Mouse (Mus musculus): ENCODE measurements at regions not wholly inside any gene's neighbourhood (a gene's known extent, or its start where the extent isn't known, plus 50 kb on each side); places are given as distances from the start of the nearest gene placed in this dataset.
A peak's percentile ranks its signal among the peaks of the same experiment; 100 is the strongest.

DNA sequence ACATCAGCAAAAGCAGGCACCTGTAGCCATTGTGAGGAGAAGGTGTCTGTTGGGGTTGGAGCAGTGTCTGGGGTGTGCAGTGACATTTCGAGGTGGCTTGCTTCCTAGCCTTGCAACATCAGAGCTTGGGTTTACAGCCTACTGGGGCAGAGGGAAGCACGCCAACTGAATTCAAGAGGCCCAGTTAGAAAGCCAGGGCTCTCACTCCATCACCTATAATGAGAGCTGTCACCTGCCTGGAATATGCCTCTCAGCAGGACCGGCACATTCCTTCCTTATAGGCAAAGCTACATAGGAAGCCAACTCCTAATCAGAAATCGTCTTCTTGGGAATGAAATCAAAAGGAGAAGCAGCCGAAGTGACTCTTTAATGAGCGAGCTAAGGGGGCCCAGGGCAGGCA is 337.2 kb downstream of the Pmp22 start:
- no peak for DNase-seq (ENCODE audit: inconsistent age in 2 of 2, low spot score in 1 of 2)

DNA sequence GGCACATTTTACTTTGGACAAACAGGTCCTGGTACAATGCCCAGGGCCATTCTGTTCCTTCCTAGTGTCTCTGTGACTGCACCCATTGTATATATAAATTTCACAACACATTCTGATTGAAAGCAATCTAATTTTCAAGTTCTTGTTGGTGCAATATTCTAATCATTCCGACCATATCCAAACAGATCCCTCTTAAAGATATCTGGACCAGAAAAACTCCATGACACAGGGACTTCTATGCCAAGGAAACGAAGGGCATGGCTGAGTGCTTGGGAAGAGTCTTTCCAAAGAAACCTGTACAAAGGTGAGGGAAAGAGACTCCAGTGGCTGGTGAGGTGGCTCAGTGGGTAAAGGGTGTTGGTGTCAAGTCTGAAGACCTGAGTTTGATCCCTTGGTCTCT is 337.8 kb downstream of the Pmp22 start:
- no peak for DNase-seq (ENCODE audit: inconsistent age in 2 of 2, low spot score in 1 of 2)

GRCm38 (mm10) chr11:63474831-63475230 is 346.0 kb downstream of the Pmp22 start:
- DNase-seq (ENCODE audit: inconsistent age in 2 of 2, low spot score in 1 of 2), result no peak

DNA sequence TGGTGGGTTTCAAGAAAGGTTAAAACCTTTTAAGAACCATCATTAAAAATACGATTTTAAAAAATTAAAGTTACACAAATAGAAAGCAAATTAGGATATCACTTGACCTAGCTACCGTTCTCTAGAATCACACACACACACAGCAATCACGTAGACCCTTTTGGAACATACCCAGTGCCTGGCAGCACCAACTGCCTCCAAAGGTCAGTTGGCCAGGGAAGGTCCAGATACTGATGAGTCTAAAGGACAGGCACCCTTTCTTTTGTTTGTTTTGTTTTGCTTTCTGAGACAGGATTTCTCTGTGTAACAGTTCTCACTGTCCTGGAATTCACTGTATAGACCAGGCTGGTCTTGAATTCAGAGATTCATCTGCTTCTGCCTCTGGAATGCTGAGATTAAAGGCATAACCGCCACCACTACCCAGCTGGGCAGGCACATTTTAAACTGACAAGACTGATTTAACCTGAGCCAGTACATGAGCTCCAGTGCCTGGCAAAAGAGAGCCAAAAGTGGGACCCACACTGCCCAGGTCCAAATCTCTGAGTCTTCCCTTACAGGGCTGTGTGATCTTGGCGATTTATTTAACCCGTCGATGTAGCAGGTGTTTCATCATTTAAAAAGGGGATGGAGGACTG is 353.0 kb downstream of the Pmp22 start:
- no peak for DNase-seq (ENCODE audit: inconsistent age in 2 of 2, low spot score in 1 of 2)

- no peak for DNase-seq (ENCODE audit: inconsistent age in 2 of 2, low spot score in 1 of 2)
Measured at GRCm38 (mm10) chr11:63482593-63482992, 353.8 kb downstream of the Pmp22 start.

DNA sequence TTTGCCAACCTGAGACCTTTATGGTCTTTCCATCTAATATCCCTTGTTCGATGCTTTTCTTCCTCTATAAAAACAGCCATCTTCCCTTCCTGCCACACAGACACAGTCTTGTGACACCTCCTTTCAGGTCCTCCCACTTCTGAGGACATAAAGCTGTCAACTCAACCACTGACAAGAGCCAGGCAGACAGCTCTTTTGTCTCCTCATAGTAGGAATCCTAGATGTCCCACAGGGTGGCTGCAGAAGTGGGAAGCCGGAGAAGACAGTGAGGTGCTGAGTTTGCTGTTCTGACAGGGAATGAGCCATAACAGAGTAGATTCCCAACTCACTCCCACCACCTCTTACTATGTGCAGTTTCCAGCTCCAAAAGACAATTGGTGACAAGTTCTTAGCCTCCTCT is 358.4 kb downstream of the Pmp22 start:
- DNase-seq (ENCODE audit: inconsistent age in 2 of 2, low spot score in 1 of 2), result no peak

- DNase-seq (ENCODE audit: inconsistent age in 2 of 2, low spot score in 1 of 2), result no peak
Measured at GRCm38 (mm10) chr11:63502181-63502580, 373.4 kb downstream of the Pmp22 start.

- no peak for DNase-seq (ENCODE audit: inconsistent age in 2 of 2, low spot score in 1 of 2)
Measured at GRCm38 (mm10) chr11:63507387-63507786, 378.6 kb downstream of the Pmp22 start.

DNA sequence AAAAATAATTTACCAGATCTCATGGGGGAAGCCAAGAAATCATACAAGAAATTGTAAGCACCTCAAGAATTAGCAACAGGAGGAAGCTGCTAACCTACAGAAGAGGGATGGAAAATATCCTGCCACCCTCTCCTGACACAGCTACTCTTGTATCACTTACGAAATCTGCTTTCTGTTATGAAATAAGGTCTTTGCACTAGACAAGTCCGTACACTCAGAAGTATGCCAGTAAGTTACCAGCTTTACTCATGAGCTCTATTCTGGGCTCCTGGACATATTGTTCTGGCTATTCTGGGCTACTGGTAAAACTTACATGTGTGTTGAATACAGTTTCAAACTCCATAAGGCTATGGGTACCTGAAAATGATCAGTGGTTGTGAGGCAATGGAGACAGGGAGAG is 379.9 kb downstream of the Pmp22 start:
- DNase-seq (ENCODE audit: inconsistent age in 2 of 2, low spot score in 1 of 2), result no peak

DNA sequence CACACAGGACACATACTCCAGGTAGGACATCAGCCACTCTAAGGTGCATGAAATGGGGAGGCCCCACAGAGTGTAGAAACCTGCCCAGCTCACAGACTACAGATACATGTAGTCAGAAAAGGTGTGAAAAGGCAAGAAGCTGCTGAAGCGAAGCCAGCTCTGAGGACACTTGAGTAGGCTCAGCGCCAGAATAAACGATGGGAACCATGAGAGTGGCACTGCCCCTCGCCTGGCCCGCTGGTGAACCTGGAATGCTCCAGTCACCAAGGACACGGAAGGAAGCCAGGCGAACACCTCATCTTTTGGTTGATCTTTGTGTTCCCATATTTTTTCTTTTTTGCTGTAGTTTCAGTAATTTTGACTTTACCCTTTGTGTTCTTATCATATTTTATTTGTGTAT is 381.8 kb downstream of the Pmp22 start:
- DNase-seq (ENCODE audit: inconsistent age in 2 of 2, low spot score in 1 of 2), result no peak

GRCm38 (mm10) chr11:63514615-63515014 is 385.8 kb downstream of the Pmp22 start:
- no peak for DNase-seq (ENCODE audit: inconsistent age in 2 of 2, low spot score in 1 of 2)

GRCm38 (mm10) chr11:63518847-63519246 is 390.1 kb downstream of the Pmp22 start:
- DNase-seq (ENCODE audit: inconsistent age in 2 of 2, low spot score in 1 of 2), result peak in 1 of 2 experiments; percentile 19

GRCm38 (mm10) chr11:63524254-63524653 is 395.5 kb downstream of the Pmp22 start:
- no peak for DNase-seq (ENCODE audit: inconsistent age in 2 of 2, low spot score in 1 of 2)

- no peak for DNase-seq (ENCODE audit: inconsistent age in 2 of 2, low spot score in 1 of 2)
Measured at GRCm38 (mm10) chr11:63525431-63525830, 396.6 kb downstream of the Pmp22 start.

GRCm38 (mm10) chr11:63525956-63526355 is 396.1 kb downstream of the Hs3st3b1 start:
- no peak for DNase-seq (ENCODE audit: inconsistent age in 2 of 2, low spot score in 1 of 2)

DNA sequence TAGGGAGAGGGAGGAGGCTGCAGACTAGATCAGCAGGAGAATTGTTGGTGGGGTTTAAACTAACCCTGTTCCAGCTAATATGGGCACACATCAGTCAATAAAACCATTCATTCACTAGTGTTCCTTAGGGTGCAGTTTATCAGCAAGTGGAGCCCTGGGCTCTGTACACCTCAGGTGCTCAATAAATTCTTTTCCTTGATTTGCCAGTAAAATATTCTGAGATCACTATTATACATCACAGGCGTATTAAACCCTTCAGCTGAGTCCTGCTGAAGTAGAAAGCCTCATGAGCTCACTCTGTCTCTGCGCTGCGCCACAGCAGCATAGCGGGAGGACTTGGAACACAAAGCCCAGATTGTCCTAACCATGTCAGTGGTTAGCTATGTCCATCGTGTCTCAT is 389.3 kb downstream of the Hs3st3b1 start:
- DNase-seq (ENCODE audit: inconsistent age in 2 of 2, low spot score in 1 of 2), result no peak

GRCm38 (mm10) chr11:63533555-63534200 is 388.4 kb downstream of the Hs3st3b1 start:
- DNase-seq (ENCODE audit: inconsistent age in 2 of 2, low spot score in 1 of 2), result no peak

GRCm38 (mm10) chr11:63537693-63538092 is 384.4 kb downstream of the Hs3st3b1 start:
- no peak for DNase-seq (ENCODE audit: inconsistent age in 2 of 2, low spot score in 1 of 2)

DNA sequence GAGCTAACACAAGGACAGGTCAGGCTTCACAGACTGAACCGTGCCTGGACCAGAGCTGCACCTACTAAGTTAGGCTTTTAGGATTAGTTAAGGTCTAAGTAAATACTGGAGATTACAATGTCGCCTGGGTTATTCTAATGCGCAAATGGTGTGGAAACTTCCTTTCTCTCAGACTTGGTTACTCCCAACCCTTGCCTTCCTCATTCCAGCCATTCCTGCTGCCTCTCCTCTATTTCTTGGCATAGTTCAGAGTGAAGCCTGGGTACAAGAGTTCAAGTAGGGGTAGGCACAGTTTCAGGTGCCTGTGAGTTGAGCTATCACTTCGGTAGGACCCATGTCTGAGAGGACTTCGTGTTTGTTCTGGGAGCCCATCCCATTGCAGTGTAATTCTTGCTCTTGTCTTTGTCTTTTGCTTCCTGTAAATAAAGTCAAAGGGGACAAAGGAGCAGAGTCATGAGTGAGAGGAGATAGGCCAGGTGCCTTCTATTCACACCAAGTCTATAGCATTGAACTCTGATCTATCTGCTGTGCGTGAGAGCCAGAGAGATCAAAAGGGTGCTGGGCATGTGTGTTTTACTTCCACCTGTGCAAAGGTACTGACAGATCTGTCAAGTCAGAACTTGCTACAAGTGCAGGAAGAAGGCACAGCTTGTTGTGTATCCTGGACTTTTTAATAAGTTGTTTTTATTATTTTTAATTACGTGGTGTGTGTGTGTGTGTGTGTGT is 378.0 kb downstream of the Hs3st3b1 start:
- no peak for DNase-seq (ENCODE audit: inconsistent age in 2 of 2, low spot score in 1 of 2)

DNA sequence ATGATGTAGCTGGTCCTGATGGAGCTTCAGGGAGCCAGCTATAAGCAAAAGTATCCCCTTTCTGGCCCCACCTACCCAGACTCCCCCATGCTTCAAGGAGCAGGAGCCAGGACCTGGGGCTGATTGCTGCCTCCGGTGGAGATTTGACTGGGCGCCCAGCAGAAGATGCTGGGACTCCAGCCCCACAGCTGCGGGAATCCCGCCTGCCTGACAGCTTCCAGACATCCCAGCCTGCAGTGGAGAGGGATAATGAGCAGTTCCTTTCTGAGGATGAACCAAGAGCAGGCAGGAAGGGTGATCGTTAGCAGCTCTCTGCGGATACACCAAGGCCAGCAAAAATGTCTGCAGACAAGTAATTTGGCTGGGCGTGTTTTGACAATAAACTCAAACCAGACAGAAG is 376.6 kb downstream of the Hs3st3b1 start:
- DNase-seq (ENCODE audit: inconsistent age in 2 of 2, low spot score in 1 of 2), result no peak

GRCm38 (mm10) chr11:63560466-63560865 is 361.6 kb downstream of the Hs3st3b1 start:
- no peak for DNase-seq (ENCODE audit: inconsistent age in 2 of 2, low spot score in 1 of 2)

GRCm38 (mm10) chr11:63562696-63563095 is 359.4 kb downstream of the Hs3st3b1 start:
- DNase-seq (ENCODE audit: inconsistent age in 2 of 2, low spot score in 1 of 2), result peak; percentile 38 to 42
